Mouse (Mus musculus): ENCODE data around the gene Slc9a9.

DNA sequence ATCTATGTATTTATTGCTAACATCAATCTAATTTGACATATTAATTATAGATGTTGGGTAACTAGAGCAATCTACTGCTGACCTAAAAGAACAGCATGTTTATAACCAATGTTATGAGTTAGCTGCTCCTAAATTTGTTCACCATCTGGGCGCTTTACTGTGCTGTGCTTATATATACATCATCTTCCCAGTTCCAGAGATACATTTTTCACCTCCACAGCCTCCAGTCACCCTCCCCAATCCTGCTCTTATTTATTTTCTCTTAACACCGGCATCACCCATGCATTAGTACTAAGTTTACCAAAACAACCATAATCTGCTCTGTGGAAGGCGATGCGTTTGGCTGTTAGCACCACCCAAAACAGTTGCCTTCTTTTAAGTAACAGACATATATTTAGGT lies 391.0 kb downstream of the Slc9a9 start:
- TF ChIP-seq CTCF (IDR thresholded peaks at IDR 0.05; ENCODE audit: low read depth) (no peak), EP300 (IDR thresholded peaks at IDR 0.05; ENCODE audit: low read depth) (no peak)
